Mouse (Mus musculus) bone marrow macrophage, adult 2 months (primary cell): ENCODE data around the gene Rasl12.

Source experiments
- CTCF ChIP-seq: IDR thresholded peaks from 2 replicates; pipeline ENCODE4 v1.5.1; 2012; ENCODE audit warnings: low read depth, mild to moderate bottlenecking, low read length, moderate library complexity
- POLR2A ChIP-seq: IDR thresholded peaks from 2 replicates; pipeline ENCODE4 v1.6.1; 2012; ENCODE audit warnings: mild to moderate bottlenecking, low read depth, low read length, borderline replicate concordance

GRCm38 (mm10) chr9:65393606-65394005 lies 4.7 kb upstream of the Rasl12 start:
- no peak for TF ChIP-seq POLR2A
- no peak for TF ChIP-seq CTCF
